Mouse (Mus musculus): ENCODE measurements around the gene 9230113P08Rik. TPM values are rescaled to one million over a fixed set of nuclear protein-coding genes. Genes with fewer than 3 reads are reported as not detected.
"Not testable (repeated sequence)": the region's sequence is repeated elsewhere in the genome, so short reads cannot be mapped to it uniquely, and the experiment has no call there.

9230113P08Rik gene
- not detected in 2 replicates for polyA plus RNA-seq (2012; rRNA removed)

GRCm38 (mm10) chr9:35908123-35908522, at the start of gene 9230113P08Rik:
9230113P08Rik (plus strand) TSS chr9:35908423.
- H3K27me3 ChIP-seq (ENCODE audit: control insufficient read depth, insufficient read depth, low read length); H3K4me3 ChIP-seq (ENCODE audit: control insufficient read depth, insufficient read depth, low read length); H3K4me1 ChIP-seq (replicated peaks; ENCODE audit: control insufficient read depth, insufficient read depth, low read length); H3K36me3 ChIP-seq (ENCODE audit: control insufficient read depth, insufficient read depth, low read length); DNase-seq; H3K27ac ChIP-seq (ENCODE audit: control insufficient read depth, insufficient read depth, low read length): not testable (repeated sequence)

DNA sequence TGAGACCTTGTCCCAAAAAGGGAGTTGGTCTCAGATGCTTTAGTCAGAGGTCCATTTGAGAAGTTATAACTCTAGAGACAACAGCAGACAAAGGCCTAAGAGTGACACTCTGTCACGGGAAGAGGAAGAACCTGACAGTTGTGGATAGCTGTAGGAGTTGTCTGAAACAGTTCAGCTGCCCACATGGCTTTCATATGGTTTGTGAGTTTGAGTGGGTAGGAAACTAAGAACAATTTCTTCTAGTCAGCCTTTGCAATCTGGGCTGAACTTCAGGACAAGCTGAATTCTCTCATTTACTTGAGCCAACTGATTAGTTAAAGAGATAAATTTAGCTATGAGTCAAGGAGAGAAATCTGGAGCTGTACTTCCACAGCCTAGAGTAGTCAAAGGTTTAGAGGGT, 15.1 kb upstream of the 9230113P08Rik start:
- not testable (repeated sequence) for H3K27ac ChIP-seq (ENCODE audit: control insufficient read depth, insufficient read depth, low read length); H3K36me3 ChIP-seq (ENCODE audit: control insufficient read depth, insufficient read depth, low read length); H3K4me1 ChIP-seq (replicated peaks; ENCODE audit: control insufficient read depth, insufficient read depth, low read length); H3K4me3 ChIP-seq (ENCODE audit: control insufficient read depth, insufficient read depth, low read length); H3K27me3 ChIP-seq (ENCODE audit: control insufficient read depth, insufficient read depth, low read length); DNase-seq
- WGBS = 71% methylated on average over 1 of the region's 1 CpGs

GRCm38 (mm10) chr9:35904494-35904893, 3.7 kb upstream of the 9230113P08Rik start:
- DNase-seq = no peak
- H3K4me3 ChIP-seq (ENCODE audit: control insufficient read depth, insufficient read depth, low read length) = no peak overlapping the region
- H3K27me3 ChIP-seq (ENCODE audit: control insufficient read depth, insufficient read depth, low read length) = no peaks in the 10 kb centered on the region
- TF ChIP-seq CTCF (IDR thresholded peaks at IDR 0.05; ENCODE audit: borderline replicate concordance, control insufficient read depth, extremely low read depth, insufficient read depth, low read length, poor library complexity) = no peak
- no peak for TF ChIP-seq POLR2A (IDR thresholded peaks at IDR 0.05; ENCODE audit: control insufficient read depth, extremely low read depth, insufficient read depth, low read length, poor library complexity)
- no peaks in the 10 kb centered on the region for H3K36me3 ChIP-seq (ENCODE audit: control insufficient read depth, insufficient read depth, low read length)
- no peak overlapping the region for H3K27ac ChIP-seq (ENCODE audit: control insufficient read depth, insufficient read depth, low read length)
- no peaks in the 10 kb centered on the region for H3K4me1 ChIP-seq (replicated peaks; ENCODE audit: control insufficient read depth, insufficient read depth, low read length)
- 82% methylated on average over 2 of the region's 2 CpGs for WGBS

- Histone ChIP-seq H3K27me3 (ENCODE audit: control insufficient read depth, insufficient read depth, low read length) (no peaks in the 10 kb centered on the region), H3K27ac (ENCODE audit: control insufficient read depth, insufficient read depth, low read length) (no peak overlapping the region), H3K36me3 (ENCODE audit: control insufficient read depth, insufficient read depth, low read length) (no peaks in the 10 kb centered on the region), H3K4me1 (replicated peaks; ENCODE audit: control insufficient read depth, insufficient read depth, low read length) (no peaks in the 10 kb centered on the region), H3K4me3 (ENCODE audit: control insufficient read depth, insufficient read depth, low read length) (no peak overlapping the region)
- 89% methylated on average over 2 of the region's 2 CpGs for WGBS
- TF ChIP-seq CTCF (IDR thresholded peaks at IDR 0.05; ENCODE audit: borderline replicate concordance, control insufficient read depth, extremely low read depth, insufficient read depth, low read length, poor library complexity) (no peak), POLR2A (IDR thresholded peaks at IDR 0.05; ENCODE audit: control insufficient read depth, extremely low read depth, insufficient read depth, low read length, poor library complexity) (no peak)
- no peak for DNase-seq
Measured at GRCm38 (mm10) chr9:35930817-35931216, 22.6 kb downstream of the 9230113P08Rik start.

Other genes with a start within 250 kb of the 9230113P08Rik start
- not detected in 2 replicates for gene Pate1, start 221.0 kb upstream of the 9230113P08Rik start, polyA plus RNA-seq (2012; rRNA removed)
- not detected in 2 replicates for gene Gm17677, start 167.4 kb upstream of the 9230113P08Rik start, polyA plus RNA-seq (2012; rRNA removed)
- not detected in 2 replicates for gene Gm17727, start 130.3 kb upstream of the 9230113P08Rik start, polyA plus RNA-seq (2012; rRNA removed)
- gene Gm27235, start 118.3 kb upstream of the 9230113P08Rik start, polyA plus RNA-seq (2012; rRNA removed) = not detected in 2 replicates
- not detected in 2 replicates for gene D730048I06Rik, start 118.3 kb upstream of the 9230113P08Rik start, polyA plus RNA-seq (2012; rRNA removed)
- gene 9230110F15Rik, start 64.3 kb upstream of the 9230113P08Rik start, polyA plus RNA-seq (2012; rRNA removed) = not detected in 2 replicates
- gene Gm5916, start 220.4 kb downstream of the 9230113P08Rik start, polyA plus RNA-seq (2012; rRNA removed) = not detected in 2 replicates

Measured in thymus, adult 2 months (tissue).